Mouse (Mus musculus) stomach, embryonic 15.5 days (tissue): Measurements from ENCODE around the gene Vmn1r66. TPM values are rescaled to one million over a fixed set of nuclear protein-coding genes. Genes with fewer than 3 reads are reported as not detected.
"Not testable (repeated sequence)": the region's sequence is repeated elsewhere in the genome, so short reads cannot be mapped to it uniquely, and the experiment has no call there.

Experiments used
- ATAC-seq: fragments of 200-750 bp; cut with Nextera tagmentation; 2 replicates; pipeline ENCODE4 v1.8.0; 2017; ENCODE audit warnings: low read depth, moderate number of reproducible peaks, moderate TSS enrichment; ENCODE audit not compliant: insufficient read depth, low FRiP score
- H3K27ac ChIP-seq: fragments of 300-500 bp; sonication (generic); 2 replicates; pipeline ENCODE4 v1.5.1; 2015; ENCODE audit warnings: mild to moderate bottlenecking, inconsistent platforms
- H3K27me3 ChIP-seq: fragments of 300-500 bp; sonication (generic); replicated peaks from 2 replicates; pipeline ENCODE4 v1.6.1; 2015; ENCODE audit warnings: inconsistent platforms
- H3K36me3 ChIP-seq: fragments of 300-500 bp; sonication (generic); 2 replicates; pipeline ENCODE4 v1.6.1; 2015; ENCODE audit warnings: inconsistent platforms
- H3K4me1 ChIP-seq: fragments of 300-500 bp; sonication (generic); 2 replicates; pipeline ENCODE4 v1.6.1; 2015; ENCODE audit warnings: inconsistent platforms
- H3K4me2 ChIP-seq: fragments of 300-500 bp; sonication (generic); 2 replicates; pipeline ENCODE4 v1.6.1; 2015; ENCODE audit warnings: mild to moderate bottlenecking, inconsistent platforms
- H3K4me3 ChIP-seq: fragments of 300-500 bp; sonication (generic); replicated peaks from 2 replicates; pipeline ENCODE4 v1.5.1; 2015; ENCODE audit warnings: inconsistent platforms
- H3K9ac ChIP-seq: fragments of 300-500 bp; sonication (generic); 2 replicates; pipeline ENCODE4 v1.6.1; 2015; ENCODE audit warnings: inconsistent platforms
- H3K9me3 ChIP-seq: fragments of 300-500 bp; sonication (generic); 2 replicates; pipeline ENCODE4 v1.6.1; 2016; ENCODE audit warnings: inconsistent platforms
- WGBS: fragments of 180-500 bp; shearing (Covaris S2); methylation state at CpG from one replicate; pipeline ENCODE4 v1.1.7; 2015; 5-methylcytosine and 5-hydroxymethylcytosine counted together
- polyA plus RNA-seq: library from polyadenylated mRNA; unstranded; fragments of >200 nt; fragmentation: Nextera tagmentation; extraction: Ambion mirVana; gene quantifications from 2 replicates; pipeline ENCODE4 v1.2.1, GENCODE M21; 2015

Vmn1r66 gene
- polyA plus RNA-seq, result not detected in 2 replicates

GRCm38 (mm10) chr7:10277906-10278305 lies at the start of gene Vmn1r66:
TSS of gene Vmn1r66 (minus strand) at chr7:10278006.
- no peak within 1 kb of the TSS for H3K4me3 ChIP-seq
- no peaks in the 10 kb centered on the region for H3K36me3 ChIP-seq
- no peak within 1 kb of the TSS for H3K27ac ChIP-seq
- H3K9me3 ChIP-seq, result no peaks in the 10 kb centered on the region
- H3K4me2 ChIP-seq, result no peak within 1 kb of the TSS
- no peak within 1 kb of the TSS for H3K9ac ChIP-seq
- no peaks in the 10 kb centered on the region for H3K27me3 ChIP-seq
- ATAC-seq, result no peak
- no peaks in the 10 kb centered on the region for H3K4me1 ChIP-seq

GRCm38 (mm10) chr7:10325462-10325861 lies 47.7 kb upstream of the Vmn1r66 start:
- H3K27ac ChIP-seq, H3K27me3 ChIP-seq, H3K36me3 ChIP-seq, H3K4me3 ChIP-seq, H3K9ac ChIP-seq, H3K9me3 ChIP-seq, ATAC-seq, H3K4me2 ChIP-seq, H3K4me1 ChIP-seq: not testable (repeated sequence)
- WGBS, result 77% methylated on average over 20 of the region's 20 CpGs

DNA sequence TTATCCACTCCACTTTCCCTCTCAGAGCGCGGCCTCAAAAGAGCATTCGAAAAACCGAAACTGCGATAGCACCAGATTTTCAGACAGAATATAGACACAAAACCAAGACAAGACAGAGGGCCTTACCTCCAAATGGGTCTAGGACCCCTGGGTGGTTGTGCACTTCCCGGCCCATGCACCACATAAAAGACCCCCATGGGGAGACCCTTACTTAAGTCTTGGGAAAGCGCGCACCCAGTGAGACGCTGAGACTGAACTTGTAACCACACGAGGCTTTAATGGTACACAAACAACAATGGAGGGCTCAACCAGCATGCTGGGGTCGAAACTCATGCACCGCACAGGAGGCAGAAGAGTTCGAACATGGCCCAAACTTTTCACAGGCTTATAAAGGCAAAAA lies 25.7 kb downstream of the Vmn1r66 start:
- no peaks in the 10 kb centered on the region for H3K4me1 ChIP-seq
- H3K4me2 ChIP-seq, result no peak overlapping the region
- H3K27ac ChIP-seq, result no peak overlapping the region
- ATAC-seq, result no peak
- H3K27me3 ChIP-seq, result no peaks in the 10 kb centered on the region
- H3K9ac ChIP-seq, result no peak overlapping the region
- H3K4me3 ChIP-seq, result no peak overlapping the region
- WGBS, result 93% methylated on average over 13 of the region's 13 CpGs
- H3K9me3 ChIP-seq, result peaks cover 6% of the 10 kb centered on the region; the same call in 1 of the 2 replicates
- H3K36me3 ChIP-seq, result no peaks in the 10 kb centered on the region

DNA sequence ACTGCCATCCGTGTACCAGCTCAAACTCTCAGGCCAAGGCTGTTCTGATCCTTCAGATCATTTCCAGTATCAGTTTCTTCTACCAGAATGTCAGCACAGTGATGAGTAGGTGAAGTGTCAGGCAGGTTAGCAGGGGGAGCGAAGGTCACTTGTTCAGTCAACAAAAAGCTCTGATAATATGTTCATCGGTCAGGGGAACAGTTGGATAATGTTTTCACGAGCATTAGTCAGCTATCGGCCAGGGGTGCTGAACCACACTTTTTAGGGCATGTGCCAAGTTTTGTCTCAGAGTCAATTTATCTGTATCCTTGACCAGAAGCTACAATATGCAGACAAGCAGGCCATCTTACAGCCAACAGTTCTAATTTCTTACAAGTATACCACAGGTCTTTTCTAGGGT lies 28.7 kb downstream of the Vmn1r66 start:
- no peak overlapping the region for H3K4me3 ChIP-seq
- H3K27ac ChIP-seq, result no peak overlapping the region
- H3K4me2 ChIP-seq, result no peak overlapping the region
- no peak overlapping the region for H3K9ac ChIP-seq
- no peaks in the 10 kb centered on the region for H3K27me3 ChIP-seq
- 77% methylated on average over 5 of the region's 5 CpGs for WGBS
- H3K36me3 ChIP-seq, result no peaks in the 10 kb centered on the region
- H3K9me3 ChIP-seq, result peaks cover 6% of the 10 kb centered on the region; the same call in 1 of the 2 replicates
- H3K4me1 ChIP-seq, result no peaks in the 10 kb centered on the region
- ATAC-seq, result no peak

Other genes with a start within 250 kb of the Vmn1r66 start
- not detected in 2 replicates for gene Vmn2r50, start 224.7 kb downstream of the Vmn1r66 start, polyA plus RNA-seq
- gene Vmn2r51, start 172.3 kb downstream of the Vmn1r66 start, polyA plus RNA-seq, result not detected in 2 replicates
- gene Vmn2r52, start 101.4 kb downstream of the Vmn1r66 start, polyA plus RNA-seq, result not detected in 2 replicates
- not detected in 2 replicates for gene Vmn1r67, start 165.3 kb upstream of the Vmn1r66 start, polyA plus RNA-seq
- 7.5 and 8.8 TPM in 2 replicates for gene Zik1, start 217.4 kb upstream of the Vmn1r66 start, polyA plus RNA-seq